ENCODE assay signal across 9 mouse cellular contexts in the genomic region with DNA sequence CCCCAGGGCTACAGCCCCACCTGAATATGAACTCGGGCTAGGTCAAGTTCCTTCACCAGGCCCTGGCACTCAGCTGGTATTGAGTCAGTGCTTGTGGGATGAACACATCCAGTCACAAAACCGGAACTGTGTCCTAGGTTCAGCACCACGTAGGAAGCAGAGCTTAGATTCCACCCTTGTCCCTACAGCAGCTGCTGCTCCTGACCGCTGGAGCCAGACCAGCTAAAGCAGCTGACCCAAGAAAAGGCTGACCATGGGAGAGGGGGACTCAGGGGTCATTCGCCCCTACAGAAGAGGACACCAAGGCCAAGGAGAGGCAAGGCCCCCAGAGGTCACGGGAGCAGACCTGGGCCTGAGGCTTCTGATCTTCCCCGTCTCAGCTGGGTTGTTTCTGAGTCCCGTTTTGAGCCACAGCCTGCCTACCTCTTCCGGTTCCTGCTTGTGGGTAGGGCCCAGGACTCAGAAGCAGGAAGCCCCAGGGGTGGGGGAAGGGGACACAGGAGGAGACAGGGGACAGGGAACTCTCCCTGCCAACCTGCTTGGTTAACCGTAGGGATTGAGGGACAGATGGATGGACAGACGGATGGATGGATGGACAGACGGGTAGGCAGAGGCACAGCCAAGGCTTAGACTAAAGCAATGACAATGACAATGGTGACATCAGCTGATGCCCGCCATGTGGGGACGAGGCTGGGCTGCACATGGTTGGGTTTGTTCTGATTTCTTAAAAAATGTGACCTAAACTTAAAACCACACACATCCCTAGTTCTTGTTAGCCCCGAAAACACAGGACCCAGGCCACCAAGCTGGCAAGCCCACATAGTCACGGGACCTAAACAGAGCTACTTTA. TPM values are rescaled to one million over a fixed set of nuclear protein-coding genes. Genes with fewer than 3 reads are reported as not detected.
DNase-seq lines count a peak whose midpoint lies in the region; ATAC-seq and TF ChIP-seq lines count a peak whose summit lies in the region.
"Had no signal": no experiment of that assay in that cellular context is flagged by ENCODE, and none has a peak within 500 bp of the region (broad histone marks: within the 10 kb centered on the region; RNA-seq: fewer than 3 reads in every experiment).

No protein-coding gene starts in this region.

- TF ChIP-seq POLR2A in CH12.LX (IDR thresholded peaks at IDR 0.05; ENCODE audit: low read depth, low read length): peak; percentile 68; the same call in 1 of the 2 replicates

- WGBS in forebrain, embryonic 13.5 days: 91% methylated on average over 16 of the region's 16 CpGs
- WGBS in midbrain, embryonic 11.5 days: 84% methylated on average over 16 of the region's 16 CpGs

- TF ChIP-seq EP300 in CH12.LX (IDR thresholded peaks at IDR 0.05; ENCODE audit: low read length): peak; percentile 63

- peaks cover under 1% of the 10 kb centered on the region for H3K27me3 ChIP-seq in CH12.LX (replicated peaks)
- peaks cover under 1% of the 10 kb centered on the region; the same call in 1 of the 2 replicates for H3K27me3 ChIP-seq in forebrain, embryonic 13.5 days
- no peaks in the 10 kb centered on the region for H3K27me3 ChIP-seq in midbrain, embryonic 11.5 days (ENCODE audit: control insufficient read depth, insufficient read depth, low read length)

- peak overlapping the region; percentile 80 for H3K4me2 ChIP-seq in CH12.LX (ENCODE audit: insufficient read depth, low read depth, poor library complexity, severe bottlenecking)
- no peak overlapping the region for H3K4me2 ChIP-seq in forebrain, embryonic 13.5 days
- H3K4me2 ChIP-seq in midbrain, embryonic 11.5 days: no peak overlapping the region

- peak overlapping the region; percentile 56 to 69 (median 59) for H3K4me3 ChIP-seq in CH12.LX (replicated peaks in 1 of 3; ENCODE audit: low read depth in 2 of 3, low read length in 2 of 3, poor library complexity in 1 of 3)
- no peak overlapping the region for H3K4me3 ChIP-seq in forebrain, embryonic 13.5 days
- no peak overlapping the region for H3K4me3 ChIP-seq in midbrain, embryonic 11.5 days (ENCODE audit: low read depth, low read length)
- H3K4me3 ChIP-seq: erythroblast, embryonic 14.5 days had no signal

- peak overlapping the region; percentile 70 for H3K9ac ChIP-seq in CH12.LX (ENCODE audit: insufficient read depth, low read depth)
- H3K9ac ChIP-seq in forebrain, embryonic 13.5 days: no peak overlapping the region; the same call in 1 of the 2 replicates
- no peak overlapping the region for H3K9ac ChIP-seq in midbrain, embryonic 11.5 days (ENCODE audit: low read length)

- in situ Hi-C loops in CH12.LX (cut with MboI; ENCODE audit: low pct_ligation_motif_present, low pct_unique_long_range_greater_than_20kb, low sequenced_read_pairs): no loop called here

- no peak for TF ChIP-seq CTCF in CH12.LX (conservative IDR thresholded peaks at IDR 0.05 in 1 of 2, IDR thresholded peaks at IDR 0.05 in 1 of 2; ENCODE audit: low read depth in 2 of 2, low read length in 2 of 2)

- no peak for ATAC-seq in forebrain, embryonic 13.5 days
- ATAC-seq in midbrain, embryonic 11.5 days (ENCODE audit: low FRiP score): no peak

- H3K79me2 ChIP-seq in CH12.LX (replicated peaks; ENCODE audit: control insufficient read depth, extremely low read depth, insufficient read depth, poor library complexity, severe bottlenecking): peaks cover 52% of the 10 kb centered on the region

- dilution Hi-C loops in CH12.LX (cut with MboI; ENCODE audit: extremely low pct_ligation_motif_present, extremely low pct_unique_long_range_greater_than_20kb, low sequenced_read_pairs): no loop called here

- DNase-seq in adrenal gland, postnatal 14 days: peak; percentile 68
- no peak for DNase-seq in adrenal gland, adult 8-10 months
- peak; percentile 91 for DNase-seq in CH12.LX (ENCODE audit: extremely low read depth)
- peak; percentile 43 to 54 for DNase-seq in kidney, adult 8-10 months
- peak; percentile 69 for DNase-seq in lung, postnatal 25 days (ENCODE audit: low spot score)
- DNase-seq in thymus, postnatal 0 days (ENCODE audit: low spot score): peak; percentile 88
- DNase-seq in midbrain, embryonic 11.5 days (ENCODE audit: low spot score, missing footprints): no peak

- TF ChIP-seq RAD21 in CH12.LX (IDR thresholded peaks at IDR 0.05; ENCODE audit: low read depth, low read length): no peak

- H3K9me3 ChIP-seq in CH12.LX (replicated peaks; ENCODE audit: low read length): no peaks in the 10 kb centered on the region
- H3K9me3 ChIP-seq in forebrain, embryonic 13.5 days (replicated peaks): no peaks in the 10 kb centered on the region
- no peaks in the 10 kb centered on the region for H3K9me3 ChIP-seq in midbrain, embryonic 11.5 days (ENCODE audit: control insufficient read depth, low read length)

- H3K27ac ChIP-seq in CH12.LX (ENCODE audit: insufficient read depth, low read depth): peak overlapping the region; percentile 89
- H3K27ac ChIP-seq in forebrain, embryonic 13.5 days: no peak overlapping the region
- no peak overlapping the region for H3K27ac ChIP-seq in midbrain, embryonic 11.5 days (ENCODE audit: low read depth, low read length)

- H3K36me3 ChIP-seq in CH12.LX (replicated peaks in 1 of 2; ENCODE audit: control insufficient read depth in 1 of 2, insufficient read depth in 1 of 2, low read length in 1 of 2): peaks cover 29 to 48% of the 10 kb centered on the region in 2 experiments
- H3K36me3 ChIP-seq in forebrain, embryonic 13.5 days (ENCODE audit: poor library complexity, severe bottlenecking): peaks cover 30% of the 10 kb centered on the region
- H3K36me3 ChIP-seq in midbrain, embryonic 11.5 days (ENCODE audit: control insufficient read depth, insufficient read depth, low read length): peaks cover 3% of the 10 kb centered on the region; the same call in 1 of the 2 replicates

- peaks cover 30 to 47% of the 10 kb centered on the region in 2 experiments for H3K4me1 ChIP-seq in CH12.LX (ENCODE audit: control insufficient read depth in 1 of 2, insufficient read depth in 2 of 2)
- H3K4me1 ChIP-seq in forebrain, embryonic 13.5 days: peaks cover 28% of the 10 kb centered on the region
- H3K4me1 ChIP-seq in midbrain, embryonic 11.5 days (ENCODE audit: control insufficient read depth, insufficient read depth, low read length): peaks cover 14% of the 10 kb centered on the region

TF ChIP-seq in CH12.LX, 34 proteins besides CTCF, POLR2A, EP300 and RAD21 (continues in another document):
- peak; percentile 97 for TF ChIP-seq MYC (IDR thresholded peaks at IDR 0.05; ENCODE audit: low read depth, low read length)
- no peak for TF ChIP-seq USF1 (IDR thresholded peaks at IDR 0.05; ENCODE audit: low read depth, low read length)
- 0 out of 2 replicates have a peak, but pooled peaks have one; percentile 37 for TF ChIP-seq MAFK (IDR thresholded peaks at IDR 0.05; ENCODE audit: insufficient replicate concordance, low read length)
- peak; percentile 64; the same call in 1 of the 2 replicates for TF ChIP-seq MAZ (IDR thresholded peaks at IDR 0.05; ENCODE audit: low read depth, low read length)
- TF ChIP-seq USF2 (conservative IDR thresholded peaks at IDR 0.05; ENCODE audit: low read depth, low read length): no peak
- TF ChIP-seq E2F4 (IDR thresholded peaks at IDR 0.05; ENCODE audit: insufficient replicate concordance, low read depth, low read length): no peak
- 0 out of 2 replicates have a peak, but pooled peaks have one; percentile 50 for TF ChIP-seq KAT2A (IDR thresholded peaks at IDR 0.05; ENCODE audit: insufficient replicate concordance, low read length)
- peak; percentile 66 for TF ChIP-seq NELFE (IDR thresholded peaks at IDR 0.05; ENCODE audit: low read depth, low read length)

RNA-seq across cellular contexts. Expression of a gene that starts 4.4 kb away (rescaled TPM):
- total RNA-seq in adrenal gland, postnatal 14 days (2021): 19.2 and 23.8 TPM in 2 replicates
- 10 to 100 TPM; 19.9 to 23.9 (median 22.1) TPM for total RNA-seq in adrenal gland, adult 8-10 months (2022)
- total RNA-seq in CH12.LX (2012; rRNA removed) (10.3 and 15.0 TPM in 2 replicates), CH12.LX (2014; rRNA removed) (not detected in 2 replicates)
- 2.4 TPM in 1 of 2 replicates, not detected in the other for polyA plus RNA-seq in CH12.LX (2012; ENCODE audit: insufficient read length, low read depth)
- polyA plus RNA-seq in thymus, postnatal 0 days (2015; fragmentation: Nextera tagmentation; extraction: Ambion mirVana): 6.7 and 7.1 TPM in 2 replicates
- 5.5 and 8.2 TPM in 2 replicates for polyA plus RNA-seq in forebrain, embryonic 13.5 days (2015; fragmentation: Nextera tagmentation; extraction: Ambion mirVana)
- 5.8 and 5.9 TPM in 2 replicates for polyA plus RNA-seq in midbrain, embryonic 11.5 days (2014; fragmentation: Nextera tagmentation; extraction: Ambion mirVana)
- polyA plus RNA-seq: erythroblast, embryonic 14.5 days had no signal

RNA-seq across cellular contexts. Expression of a gene that starts 25.0 kb away (rescaled TPM):
- 172 and 174 TPM in 2 replicates for total RNA-seq in adrenal gland, postnatal 14 days (2021)
- total RNA-seq in adrenal gland, adult 8-10 months (2022): 100 to 1,000 TPM; 175 to 197 (median 191) TPM
- 126 TPM in 2 replicates for total RNA-seq in CH12.LX (2012; rRNA removed)
- total RNA-seq in CH12.LX (2014; rRNA removed): 84.0 and 92.8 TPM in 2 replicates
- 157 and 184 TPM in 2 replicates for polyA plus RNA-seq in CH12.LX (2012; ENCODE audit: insufficient read length, low read depth)
- 215 and 236 TPM in 2 replicates for polyA plus RNA-seq in thymus, postnatal 0 days (2015; fragmentation: Nextera tagmentation; extraction: Ambion mirVana)
- 278 and 309 TPM in 2 replicates for polyA plus RNA-seq in forebrain, embryonic 13.5 days (2015; fragmentation: Nextera tagmentation; extraction: Ambion mirVana)
- polyA plus RNA-seq in midbrain, embryonic 11.5 days (2014; fragmentation: Nextera tagmentation; extraction: Ambion mirVana): 252 and 273 TPM in 2 replicates

RNA-seq across cellular contexts. Expression of a gene that starts 31.9 kb away (rescaled TPM):
- 358 and 403 TPM in 2 replicates for total RNA-seq in adrenal gland, postnatal 14 days (2021)
- total RNA-seq in adrenal gland, adult 8-10 months (2022): 100 to 1,000 TPM in 3 of 4 experiments, 10 to 100 TPM in 1; 91.8 to 623 (median 239) TPM
- total RNA-seq in CH12.LX (2012; rRNA removed) (2.3 and 6.2 TPM in 2 replicates), CH12.LX (2014; rRNA removed) (0.19 TPM in 1 of 2 replicates, not detected in the other)
- polyA plus RNA-seq in CH12.LX (2012; ENCODE audit: insufficient read length, low read depth): 0.24 TPM in 1 of 2 replicates, not detected in the other
- 7.3 and 7.8 TPM in 2 replicates for polyA plus RNA-seq in thymus, postnatal 0 days (2015; fragmentation: Nextera tagmentation; extraction: Ambion mirVana)
- 0.11 and 0.14 TPM in 2 replicates for polyA plus RNA-seq in forebrain, embryonic 13.5 days (2015; fragmentation: Nextera tagmentation; extraction: Ambion mirVana)
- polyA plus RNA-seq in midbrain, embryonic 11.5 days (2014; fragmentation: Nextera tagmentation; extraction: Ambion mirVana): 2.3 and 2.5 TPM in 2 replicates

RNA-seq across cellular contexts. Expression of a gene that starts 32.8 kb away (rescaled TPM):
- 30.7 and 37.5 TPM in 2 replicates for total RNA-seq in adrenal gland, postnatal 14 days (2021)
- 10 to 100 TPM; 25.5 to 32.1 (median 28.5) TPM for total RNA-seq in adrenal gland, adult 8-10 months (2022)
- 30.9 and 31.0 TPM in 2 replicates for total RNA-seq in CH12.LX (2012; rRNA removed)
- 25.1 and 27.9 TPM in 2 replicates for total RNA-seq in CH12.LX (2014; rRNA removed)
- polyA plus RNA-seq in CH12.LX (2012; ENCODE audit: insufficient read length, low read depth): 29.4 and 29.5 TPM in 2 replicates
- polyA plus RNA-seq in thymus, postnatal 0 days (2015; fragmentation: Nextera tagmentation; extraction: Ambion mirVana): 43.7 and 47.7 TPM in 2 replicates
- polyA plus RNA-seq in forebrain, embryonic 13.5 days (2015; fragmentation: Nextera tagmentation; extraction: Ambion mirVana): 22.1 and 24.0 TPM in 2 replicates
- polyA plus RNA-seq in midbrain, embryonic 11.5 days (2014; fragmentation: Nextera tagmentation; extraction: Ambion mirVana): 25.1 and 31.5 TPM in 2 replicates

Comparison
In these comparisons a context has a peak if more than half of its experiments do, and no peak if none do; other contexts are left out.
1. DNase-seq: peak in adrenal gland, postnatal 14 days (single experiment), CH12.LX (single experiment), kidney, adult 8-10 months (2 of 2), lung, postnatal 25 days (single experiment) and thymus, postnatal 0 days (single experiment); none in adrenal gland, adult 8-10 months (single experiment) and midbrain, embryonic 11.5 days (single experiment).
2. H3K4me3 ChIP-seq: peak in CH12.LX (3 of 3); none in forebrain, embryonic 13.5 days (single experiment) and midbrain, embryonic 11.5 days (single experiment).